Mouse (Mus musculus): ENCODE data around the gene Padi1.

DNA sequence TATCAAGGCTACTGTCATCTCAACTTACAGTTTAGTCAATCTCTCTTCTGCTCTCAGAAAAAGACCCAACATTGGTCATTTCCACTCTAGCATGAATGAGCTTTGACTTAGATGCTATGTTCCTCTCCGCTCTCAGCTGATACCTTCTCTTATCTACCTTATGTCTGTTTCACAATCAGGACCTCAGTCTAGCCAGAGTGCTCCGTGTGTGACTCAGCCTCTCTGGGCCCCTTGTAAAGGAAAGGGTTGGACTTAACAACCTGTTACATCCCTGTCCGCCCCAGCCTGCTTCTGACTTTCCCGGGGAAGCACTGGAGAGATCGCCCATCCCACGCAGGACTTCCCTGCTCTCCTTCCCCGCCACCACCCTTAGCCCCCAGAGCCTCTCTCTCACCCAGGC is 53.0 kb downstream of the Padi1 start:
- TF ChIP-seq CHD2 (IDR thresholded peaks at IDR 0.05; ENCODE audit: low read depth, low read length) (no peak), MAFK (IDR thresholded peaks at IDR 0.05; ENCODE audit: insufficient read depth, low read depth, low read length) (no peak), ZC3H11A (IDR thresholded peaks at IDR 0.05; ENCODE audit: borderline replicate concordance, low read depth, low read length) (no peak), ZNF384 (IDR thresholded peaks at IDR 0.05; ENCODE audit: low read depth, low read length) (no peak), HCFC1 (IDR thresholded peaks at IDR 0.05; ENCODE audit: borderline replicate concordance, insufficient read depth, low read length) (no peak)
